Mouse (Mus musculus) kidney, adult 2 months (tissue): ENCODE data around the gene Oas1h. TPM values are rescaled to one million over a fixed set of nuclear protein-coding genes. Genes with fewer than 3 reads are reported as not detected.
"Not testable (repeated sequence)": the region's sequence is repeated elsewhere in the genome, so short reads cannot be mapped to it uniquely, and the experiment has no call there.

ENCODE experiments used
- DNase-seq: peaks from one replicate; pipeline ENCODE4 v3.0.0; 2021
- H3K27ac ChIP-seq: fragments of 200-500 bp; 2 replicates; pipeline ENCODE4 v1.5.1; 2012; ENCODE audit warnings: low read depth, low read length, control low read depth, inconsistent platforms; ENCODE audit not compliant: insufficient read depth
- H3K27me3 ChIP-seq: fragments of 200-500 bp; replicated peaks from 2 replicates; pipeline ENCODE4 v1.6.1; 2012; ENCODE audit warnings: mild to moderate bottlenecking, moderate library complexity, low read length, inconsistent platforms; ENCODE audit not compliant: control insufficient read depth, insufficient read depth
- H3K36me3 ChIP-seq: fragments of 200-500 bp; 2 replicates; pipeline ENCODE4 v1.6.1; 2012; ENCODE audit warnings: mild to moderate bottlenecking, moderate library complexity, low read length, inconsistent platforms; ENCODE audit not compliant: control insufficient read depth, insufficient read depth
- H3K4me1 ChIP-seq: fragments of 200-500 bp; 2 replicates; pipeline ENCODE4 v1.6.1; 2011; ENCODE audit warnings: low read length; ENCODE audit not compliant: control insufficient read depth, insufficient read depth
- H3K4me3 ChIP-seq: fragments of 200-500 bp; 2 replicates; pipeline ENCODE4 v1.5.1; 2011; ENCODE audit warnings: mild to moderate bottlenecking, low read depth, low read length, control low read depth; ENCODE audit not compliant: insufficient read depth
- CTCF ChIP-seq: fragments of 200-500 bp; conservative IDR thresholded peaks from 2 replicates; pipeline ENCODE4 v1.5.1; 2011; ENCODE audit warnings: low read depth, mild to moderate bottlenecking, control low read depth, low read length, moderate library complexity, mixed read lengths; ENCODE audit not compliant: insufficient read depth, insufficient read length
- POLR2A ChIP-seq: fragments of 200-500 bp; IDR thresholded peaks from one replicate; pipeline ENCODE4 v1.6.1; 2011; ENCODE audit warnings: low read depth, low read length, control low read depth
- WGBS: fragments of 180-500 bp; shearing (Covaris S2); methylation state at CpG from one replicate; pipeline ENCODE4 v1.1.7; 2018; 5-methylcytosine and 5-hydroxymethylcytosine counted together
- polyA plus RNA-seq: library from polyadenylated mRNA; depleted of rRNA; stranded (reverse); fragments of >200 nt; gene quantifications from 2 replicates; pipeline ENCODE4 v1.2.3, GENCODE M21; 2012

The Oas1h gene
- polyA plus RNA-seq, 1 experiment: not detected

DNA sequence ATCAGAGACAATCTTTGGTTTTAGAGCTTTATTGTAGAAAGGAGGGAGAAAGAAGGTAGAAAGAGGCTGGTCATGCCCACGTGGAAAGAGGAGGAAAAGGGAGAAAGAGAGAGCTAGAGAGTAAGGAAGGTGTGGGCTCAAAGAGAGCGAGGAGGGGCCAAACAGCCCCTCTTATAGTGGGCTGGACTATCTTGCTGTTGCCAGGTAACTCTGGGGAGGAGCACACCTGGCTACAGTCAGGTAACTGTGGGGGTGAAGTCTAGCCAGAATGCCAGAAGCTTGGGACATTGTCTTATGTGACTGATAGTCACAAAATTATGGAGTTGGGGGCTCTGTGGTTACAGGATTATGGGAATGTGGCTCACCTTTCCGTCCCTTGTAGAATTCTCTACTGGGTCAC lies 8.9 kb downstream of the Oas1h start:
- H3K27ac ChIP-seq: no peak overlapping the region
- no peaks in the 10 kb centered on the region for H3K4me1 ChIP-seq
- TF ChIP-seq CTCF (no peak), POLR2A (no peak)
- H3K36me3 ChIP-seq: no peaks in the 10 kb centered on the region
- no peak for DNase-seq
- H3K27me3 ChIP-seq: no peaks in the 10 kb centered on the region
- H3K4me3 ChIP-seq: no peak overlapping the region
- 62% methylated on average over 3 of the region's 3 CpGs for WGBS

DNA sequence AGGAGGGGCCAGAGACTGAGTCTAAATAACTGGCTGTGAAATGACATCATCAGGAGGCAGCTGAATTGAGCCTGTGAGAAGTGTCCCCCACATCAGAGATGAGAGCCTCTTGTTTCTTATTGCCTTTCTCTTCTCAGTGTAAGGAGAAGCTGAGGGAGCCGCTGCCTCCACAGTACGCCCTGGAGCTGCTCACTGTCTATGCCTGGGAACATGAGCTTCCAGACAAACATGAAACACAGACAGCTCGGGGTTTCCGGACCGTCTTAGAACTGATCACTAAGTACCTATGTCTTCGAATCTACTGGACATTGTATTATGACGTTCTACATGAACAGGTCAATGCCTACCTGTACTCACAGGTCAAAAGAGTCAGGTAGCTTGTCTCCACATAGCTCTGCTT lies 9.6 kb downstream of the Oas1h start:
- WGBS: 31% methylated on average over 7 of the region's 7 CpGs
- H3K27me3 ChIP-seq: no peaks in the 10 kb centered on the region
- no peak overlapping the region for H3K4me3 ChIP-seq
- TF ChIP-seq CTCF: no peak
- no peak for TF ChIP-seq POLR2A
- H3K4me1 ChIP-seq: no peaks in the 10 kb centered on the region
- DNase-seq: no peak
- no peak overlapping the region for H3K27ac ChIP-seq
- no peaks in the 10 kb centered on the region for H3K36me3 ChIP-seq

DNA sequence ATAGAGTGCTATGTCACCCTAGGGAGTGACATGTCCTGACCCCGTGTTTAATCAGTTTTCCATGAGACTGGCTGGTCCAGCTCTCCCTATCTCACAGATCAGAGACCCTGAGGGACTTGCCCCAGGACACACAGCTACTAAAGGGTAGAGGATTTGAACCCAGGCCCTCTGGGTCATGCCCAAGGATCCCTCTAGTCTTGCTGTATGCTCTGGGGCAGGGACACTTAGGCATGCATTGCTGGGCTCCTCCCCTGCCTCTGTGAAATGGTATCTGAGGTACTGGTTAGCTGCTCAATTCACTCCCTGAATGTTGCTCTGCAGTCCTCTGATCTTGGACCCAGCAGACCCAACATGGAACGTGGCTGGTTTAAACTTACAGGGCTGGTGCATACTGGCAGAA lies 10.2 kb downstream of the Oas1h start:
- no peaks in the 10 kb centered on the region for H3K27me3 ChIP-seq
- WGBS: 31% methylated on average over 2 of the region's 2 CpGs
- TF ChIP-seq CTCF: no peak
- no peak for TF ChIP-seq POLR2A
- no peaks in the 10 kb centered on the region for H3K36me3 ChIP-seq
- no peak overlapping the region for H3K4me3 ChIP-seq
- no peak overlapping the region for H3K27ac ChIP-seq
- H3K4me1 ChIP-seq: no peaks in the 10 kb centered on the region
- no peak for DNase-seq

DNA sequence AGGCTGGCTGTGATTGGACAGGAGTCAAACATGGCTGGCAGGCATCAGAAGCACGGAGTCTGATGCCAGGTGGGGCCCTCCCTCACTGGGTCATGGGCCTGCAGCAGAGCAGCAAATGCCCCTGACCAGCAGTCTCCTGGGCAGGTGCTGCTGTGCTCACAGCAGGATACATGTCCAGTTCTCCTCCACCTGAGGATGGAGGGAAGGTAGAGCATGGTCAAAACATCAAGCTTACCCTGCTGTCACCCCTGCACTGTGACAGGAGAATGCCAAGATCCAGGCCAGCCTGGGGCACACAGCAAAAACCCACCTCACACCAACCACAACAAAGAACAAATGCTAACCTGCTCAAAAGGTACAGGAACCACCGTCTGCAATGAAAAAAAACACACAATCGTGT lies 15.6 kb downstream of the Oas1h start:
- not testable (repeated sequence) for H3K36me3 ChIP-seq

DNA sequence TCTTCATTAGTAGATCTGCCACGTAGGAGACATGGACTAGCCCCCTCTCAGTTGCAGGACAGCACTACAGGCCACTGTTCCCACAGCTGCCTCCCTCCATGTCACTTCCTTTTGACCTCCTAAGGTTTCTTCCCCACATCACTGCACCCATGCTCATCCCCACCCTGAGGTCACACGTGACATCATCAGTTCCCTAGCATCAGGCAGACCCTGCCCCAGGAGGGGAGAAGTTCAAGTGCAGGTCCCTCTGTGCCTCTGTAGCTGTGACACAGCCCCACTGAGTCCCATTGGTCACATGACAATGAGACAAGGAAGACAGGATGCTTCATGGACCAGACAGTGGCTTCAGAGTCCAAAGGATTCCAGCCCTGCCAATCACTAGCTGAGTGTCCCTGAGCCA lies 16.2 kb downstream of the Oas1h start:
- WGBS: 70% methylated on average over 2 of the region's 2 CpGs
- H3K4me1 ChIP-seq, H3K36me3 ChIP-seq, H3K27me3 ChIP-seq, H3K4me3 ChIP-seq, H3K27ac ChIP-seq, DNase-seq: not testable (repeated sequence)

More for the DNA sequence above, 15.6 kb downstream of the Oas1h start:
- H3K27ac ChIP-seq, H3K4me1 ChIP-seq, H3K27me3 ChIP-seq, H3K4me3 ChIP-seq, DNase-seq: not testable (repeated sequence)
- WGBS: 58% methylated on average over 2 of the region's 3 CpGs

DNA sequence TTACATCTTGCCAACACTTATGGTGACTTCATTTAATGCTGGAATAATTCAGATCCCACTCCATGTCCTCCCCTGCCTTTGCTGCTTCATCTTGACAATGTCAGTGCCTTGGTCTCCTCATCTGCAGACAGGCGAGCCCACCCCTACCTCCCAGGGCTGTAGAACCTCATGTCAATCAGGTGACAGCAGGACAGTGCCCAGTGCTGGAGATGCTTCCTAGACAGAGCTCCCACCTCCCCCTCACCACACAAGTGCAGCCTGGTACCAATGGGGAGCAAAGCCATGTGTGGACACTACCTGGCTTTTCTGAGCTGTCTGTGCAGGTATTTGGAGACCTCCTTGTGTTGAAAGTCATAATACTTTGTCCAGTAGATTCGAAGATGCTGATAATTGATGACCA lies 17.6 kb downstream of the Oas1h start:
- not testable (repeated sequence) for H3K4me1 ChIP-seq, H3K4me3 ChIP-seq, H3K36me3 ChIP-seq, H3K27me3 ChIP-seq, H3K27ac ChIP-seq, DNase-seq
- 65% methylated on average over 2 of the region's 2 CpGs for WGBS

DNA sequence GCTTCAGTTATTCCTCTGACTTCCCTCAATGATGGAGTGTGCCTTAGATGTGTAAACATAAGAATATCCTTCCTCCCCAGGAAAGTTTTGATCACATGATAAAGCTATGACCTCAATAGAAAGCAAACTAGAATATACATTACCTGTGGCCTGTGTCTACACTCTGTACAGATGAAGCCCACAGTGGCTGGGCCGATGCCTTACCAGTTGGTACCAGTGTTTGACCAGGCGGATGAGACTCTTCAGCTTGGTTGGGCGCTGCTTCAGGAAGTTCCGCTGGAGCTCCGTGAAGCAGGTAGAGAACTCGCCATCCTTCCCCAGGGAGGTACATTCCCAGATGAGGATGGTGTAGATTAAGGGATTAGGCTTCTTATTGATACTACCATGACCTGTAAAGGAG lies 20.5 kb downstream of the Oas1h start:
- not testable (repeated sequence) for H3K36me3 ChIP-seq, H3K27ac ChIP-seq, H3K4me3 ChIP-seq, H3K4me1 ChIP-seq, H3K27me3 ChIP-seq, DNase-seq
- 92% methylated on average over 6 of the region's 6 CpGs for WGBS

DNA sequence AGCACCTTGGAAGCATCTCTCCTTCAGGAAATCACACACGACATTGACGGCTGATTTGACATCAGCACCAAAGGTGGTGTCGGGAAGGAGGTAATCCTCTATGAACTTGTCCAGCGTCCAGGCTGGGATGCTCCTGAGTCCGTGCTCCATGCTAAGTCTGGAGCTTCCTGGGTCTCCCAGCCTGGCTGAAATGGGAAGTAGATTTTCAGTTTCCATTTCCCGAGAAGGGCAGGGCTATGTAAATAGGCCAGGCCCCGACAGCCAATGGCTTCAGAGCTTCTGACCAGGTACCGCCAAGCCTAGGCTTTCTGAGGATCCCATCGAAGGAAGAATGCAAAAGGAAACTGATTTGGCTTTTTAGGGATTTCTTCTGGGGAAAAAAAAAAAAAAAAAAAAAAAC lies 26.2 kb downstream of the Oas1h start, which contains the start of gene Oas1g:
Oas1g (minus strand) TSS at position 201 of the 400 bp plus-strand sequence.
- WGBS: 23% methylated on average over 6 of the region's 9 CpGs
- not testable (repeated sequence) for H3K27ac ChIP-seq, H3K27me3 ChIP-seq, H3K36me3 ChIP-seq, H3K4me3 ChIP-seq, DNase-seq, H3K4me1 ChIP-seq
